Mouse (Mus musculus) urinary bladder, postnatal 36 days (tissue): ENCODE results near the gene Col23a1.
"Not testable (repeated sequence)": the region's sequence is repeated elsewhere in the genome, so short reads cannot be mapped to it uniquely, and the experiment has no call there.

Experiments used
- DNase-seq, 2 experiments: peaks; one replicate each; pipeline ENCODE4 v3.0.0; 2022; ENCODE audit warnings: low spot score in 2 of 2, mixed read lengths in 1 of 2

Gene Col23a1

GRCm38 (mm10) chr11:51328387-51328942 is 38.7 kb downstream of the Col23a1 start:
- DNase-seq = no peak

- no peak for DNase-seq
Measured at GRCm38 (mm10) chr11:51329837-51330714, 40.4 kb downstream of the Col23a1 start.

- no peak for DNase-seq
Measured at GRCm38 (mm10) chr11:51334017-51334416, 44.3 kb downstream of the Col23a1 start.

- DNase-seq = no peak
Measured at GRCm38 (mm10) chr11:51337585-51337984, 47.9 kb downstream of the Col23a1 start.

- DNase-seq = no peak
Measured at GRCm38 (mm10) chr11:51338416-51338815, 48.7 kb downstream of the Col23a1 start.

- DNase-seq = no peak
Measured at GRCm38 (mm10) chr11:51341091-51341490, 51.4 kb downstream of the Col23a1 start.

GRCm38 (mm10) chr11:51342776-51343175 is 53.1 kb downstream of the Col23a1 start:
- DNase-seq = no peak

GRCm38 (mm10) chr11:51343312-51343711 is 53.6 kb downstream of the Col23a1 start:
- DNase-seq = no peak

GRCm38 (mm10) chr11:51343728-51344289 is 54.1 kb downstream of the Col23a1 start:
- DNase-seq = no peak

GRCm38 (mm10) chr11:51345481-51346465 is 56.1 kb downstream of the Col23a1 start:
- DNase-seq = no peak

- DNase-seq = no peak
Measured at GRCm38 (mm10) chr11:51347756-51348155, 58.0 kb downstream of the Col23a1 start.

- no peak for DNase-seq
Measured at GRCm38 (mm10) chr11:51349665-51350064, 59.9 kb downstream of the Col23a1 start.

- DNase-seq = no peak
Measured at GRCm38 (mm10) chr11:51351151-51351550, 61.4 kb downstream of the Col23a1 start.

- no peak for DNase-seq
Measured at GRCm38 (mm10) chr11:51351841-51352240, 62.1 kb downstream of the Col23a1 start.

GRCm38 (mm10) chr11:51353746-51354145 is 64.0 kb downstream of the Col23a1 start:
- no peak for DNase-seq

GRCm38 (mm10) chr11:51358981-51359380 is 69.3 kb downstream of the Col23a1 start:
- DNase-seq = not testable (repeated sequence)

GRCm38 (mm10) chr11:51364353-51364752 is 74.6 kb downstream of the Col23a1 start:
- DNase-seq = no peak

- no peak for DNase-seq
Measured at GRCm38 (mm10) chr11:51367334-51367733, 77.6 kb downstream of the Col23a1 start.

GRCm38 (mm10) chr11:51370273-51370672 is 80.6 kb downstream of the Col23a1 start:
- no peak for DNase-seq

- no peak for DNase-seq
Measured at GRCm38 (mm10) chr11:51371321-51371720, 81.6 kb downstream of the Col23a1 start.

GRCm38 (mm10) chr11:51371926-51372325 is 82.2 kb downstream of the Col23a1 start:
- DNase-seq = no peak

GRCm38 (mm10) chr11:51377199-51377598 is 87.5 kb downstream of the Col23a1 start:
- no peak for DNase-seq
